ENCODE assay signal across 18 mouse cellular contexts in the genomic region with DNA sequence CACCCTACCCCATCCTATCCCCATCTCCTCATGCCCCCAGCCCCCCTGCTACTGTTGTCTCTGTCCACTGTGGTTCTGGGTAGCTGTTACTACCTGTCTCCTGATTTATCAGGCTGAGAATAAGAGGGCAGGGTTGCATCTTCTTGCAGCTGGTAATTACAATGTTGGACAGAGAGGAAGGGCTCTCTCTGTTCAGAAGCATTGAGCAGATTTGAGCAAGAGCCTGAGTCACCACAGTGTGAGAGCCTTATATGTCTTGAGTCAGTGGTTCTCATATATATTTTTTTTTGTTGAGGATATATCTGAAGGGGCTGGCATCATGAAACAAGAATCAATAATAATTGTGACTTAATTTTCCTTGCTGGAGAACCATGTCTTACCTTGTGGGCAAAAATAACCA.
A peak's percentile ranks its signal among the peaks of the same experiment; 100 is the strongest.
DNase-seq lines count a peak whose midpoint lies in the region; TF ChIP-seq lines count a peak whose summit lies in the region.
"Had no signal": no experiment of that assay in that cellular context is flagged by ENCODE, and none has a peak within 500 bp of the region (broad histone marks: within the 10 kb centered on the region; RNA-seq: fewer than 3 reads in every experiment).

No protein-coding gene starts in this region.

- H3K27ac ChIP-seq in heart, embryonic 10.5 days: 0 out of 2 replicates have a peak overlapping the region, but pooled peaks have one; percentile 25
- H3K27ac ChIP-seq in olfactory bulb, adult 2 months (ENCODE audit: insufficient read depth, low read depth, low read length): peak overlapping the region; percentile 80; the same call in 1 of the 2 replicates
- H3K27ac ChIP-seq: embryonic facial prominence, embryonic 12.5 days; embryonic facial prominence, embryonic 15.5 days; forebrain, embryonic 15.5 days; heart, adult 2 months; hindbrain, embryonic 12.5 days; hindbrain, embryonic 15.5 days had no signal

- no peak for DNase-seq in heart, embryonic 10.5 days (ENCODE audit: low spot score)
- no peak for DNase-seq in heart, adult 11 months
- peak; percentile 59 for DNase-seq in 3T3-L1 (ENCODE audit: low read depth, low spot score)
- peak; percentile 60 for DNase-seq in NIH3T3 (ENCODE audit: low read depth)
- DNase-seq in kidney, postnatal 14 days: no peak
- DNase-seq in urinary bladder, adult 18-20 months (ENCODE audit: low spot score in 2 of 2): no peak
- DNase-seq: cerebellum, adult 11 months; cerebellum, adult 2 months; cerebellum, adult 9-11 months; cerebellum, postnatal 25 days; gastrocnemius, postnatal 25 days; heart, adult 2 months had no signal

- no peak overlapping the region for H3K4me3 ChIP-seq in heart, embryonic 10.5 days
- no peak overlapping the region for H3K4me3 ChIP-seq in olfactory bulb, adult 2 months (ENCODE audit: insufficient read depth, low read depth, low read length)
- H3K4me3 ChIP-seq: embryonic facial prominence, embryonic 12.5 days; embryonic facial prominence, embryonic 15.5 days; forebrain, embryonic 15.5 days; heart, adult 2 months; hindbrain, embryonic 12.5 days; hindbrain, embryonic 15.5 days had no signal

- no peak for TF ChIP-seq POLR2A in olfactory bulb, adult 2 months (IDR thresholded peaks at IDR 0.05; ENCODE audit: insufficient read depth, low read depth, low read length)

- no peaks in the 10 kb centered on the region for H3K9me3 ChIP-seq in heart, embryonic 10.5 days
- H3K9me3 ChIP-seq: embryonic facial prominence, embryonic 12.5 days; embryonic facial prominence, embryonic 15.5 days; forebrain, embryonic 15.5 days; hindbrain, embryonic 12.5 days; hindbrain, embryonic 15.5 days had no signal

- no peaks in the 10 kb centered on the region for H3K27me3 ChIP-seq in heart, embryonic 10.5 days (ENCODE audit: insufficient read depth, poor library complexity, severe bottlenecking)
- H3K27me3 ChIP-seq: embryonic facial prominence, embryonic 12.5 days; embryonic facial prominence, embryonic 15.5 days; forebrain, embryonic 15.5 days; hindbrain, embryonic 12.5 days; hindbrain, embryonic 15.5 days had no signal

- peaks cover 7% of the 10 kb centered on the region; the same call in 1 of the 2 replicates for H3K4me1 ChIP-seq in heart, embryonic 10.5 days
- peaks cover 10% of the 10 kb centered on the region for H3K4me1 ChIP-seq in olfactory bulb, adult 2 months (ENCODE audit: control insufficient read depth, insufficient read depth, low read length)
- H3K4me1 ChIP-seq: embryonic facial prominence, embryonic 12.5 days; embryonic facial prominence, embryonic 15.5 days; forebrain, embryonic 15.5 days; hindbrain, embryonic 12.5 days; hindbrain, embryonic 15.5 days had no signal

- no peaks in the 10 kb centered on the region for H3K36me3 ChIP-seq in heart, embryonic 10.5 days
- H3K36me3 ChIP-seq: embryonic facial prominence, embryonic 12.5 days; embryonic facial prominence, embryonic 15.5 days; forebrain, embryonic 15.5 days; hindbrain, embryonic 12.5 days; hindbrain, embryonic 15.5 days had no signal

- TF ChIP-seq CTCF in olfactory bulb, adult 2 months (IDR thresholded peaks at IDR 0.05; ENCODE audit: insufficient read depth, low read depth, low read length): no peak

Comparison
In these comparisons a context has a peak if more than half of its experiments do, and no peak if none do; other contexts are left out.
1. DNase-seq: peak in 3T3-L1 (single experiment) and NIH3T3 (single experiment); none in heart, embryonic 10.5 days (single experiment), heart, adult 11 months (single experiment), kidney, postnatal 14 days (single experiment) and urinary bladder, adult 18-20 months (0 of 2).